Mouse (Mus musculus) spleen, adult 2 months (tissue): ENCODE data around the gene Zbtb17. TPM values are rescaled to one million over a fixed set of nuclear protein-coding genes. Genes with fewer than 3 reads are reported as not detected.

Experiments used
- DNase-seq, 2 experiments: peaks; one replicate each; pipeline versions ENCODE4 v3.0.0 to v3.0.0-alpha.2; 2012 to 2021; ENCODE audit warnings: low spot score in 2 of 2, low read depth in 1 of 2
- H3K27ac ChIP-seq: fragments of 200-500 bp; 2 replicates; pipeline ENCODE4 v1.5.1; 2012; ENCODE audit warnings: low read length, inconsistent platforms; ENCODE audit not compliant: insufficient read depth
- H3K27me3 ChIP-seq: fragments of 200-500 bp; 2 replicates; pipeline ENCODE4 v1.6.1; 2012; ENCODE audit warnings: mild to moderate bottlenecking, moderate library complexity, low read length, inconsistent platforms; ENCODE audit not compliant: control insufficient read depth, insufficient read depth
- H3K36me3 ChIP-seq: fragments of 200-500 bp; 2 replicates; pipeline ENCODE4 v1.6.1; 2012; ENCODE audit warnings: mild to moderate bottlenecking, low read length, inconsistent platforms; ENCODE audit not compliant: control insufficient read depth, insufficient read depth
- H3K4me1 ChIP-seq: fragments of 200-500 bp; 2 replicates; pipeline ENCODE4 v1.6.1; 2011; ENCODE audit warnings: inconsistent platforms; ENCODE audit not compliant: control insufficient read depth, insufficient read depth, insufficient read length
- H3K4me3 ChIP-seq: fragments of 200-500 bp; 2 replicates; pipeline ENCODE4 v1.5.1; 2011; ENCODE audit warnings: mild to moderate bottlenecking, inconsistent platforms; ENCODE audit not compliant: insufficient read depth, insufficient read length; ENCODE audit errors: extremely low read depth
- CTCF ChIP-seq: fragments of 200-500 bp; IDR thresholded peaks from 2 replicates; pipeline ENCODE4 v1.5.1; 2011; ENCODE audit warnings: mild to moderate bottlenecking, inconsistent platforms; ENCODE audit not compliant: insufficient read depth, insufficient read length, insufficient replicate concordance; ENCODE audit errors: extremely low read depth
- POLR2A ChIP-seq: fragments of 200-500 bp; IDR thresholded peaks from 2 replicates; pipeline ENCODE4 v1.6.1; 2011; ENCODE audit warnings: low read depth, low read length, inconsistent platforms
- WGBS: fragments of 180-500 bp; shearing (Covaris S2); methylation state at CpG from one replicate; pipeline ENCODE4 v1.1.7; 2018; 5-methylcytosine and 5-hydroxymethylcytosine counted together
- polyA plus RNA-seq: library from polyadenylated mRNA; depleted of rRNA; stranded (reverse); fragments of >200 nt; gene quantifications from 2 replicates; pipeline ENCODE4 v1.2.3, GENCODE M21; 2012

Zbtb17 gene
- polyA plus RNA-seq, 1 experiment = 35.0 TPM

DNA sequence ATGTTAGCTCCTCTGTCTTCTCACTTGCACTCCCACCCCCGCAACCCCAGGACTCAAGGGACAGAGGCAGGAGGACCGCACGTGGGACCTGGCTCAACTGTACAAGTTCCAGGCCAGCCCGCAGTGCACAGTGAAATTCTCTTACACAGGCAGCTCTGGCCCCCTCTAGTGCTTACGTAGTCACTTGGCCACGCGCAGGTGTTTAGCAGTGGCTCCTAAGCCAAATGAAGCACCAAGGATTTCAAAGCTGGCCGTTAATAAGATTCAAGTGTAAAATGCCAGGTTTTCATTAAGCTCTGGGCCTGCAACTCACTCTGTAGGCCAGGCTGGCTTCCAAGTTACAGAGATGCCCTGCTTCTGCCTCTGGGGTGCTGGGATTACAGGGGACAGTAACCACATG is 35.0 kb downstream of the Zbtb17 start:
- WGBS = 94% methylated on average over 8 of the region's 8 CpGs
- Histone ChIP-seq H3K27ac (no peak overlapping the region), H3K4me1 (peaks cover 3% of the 10 kb centered on the region), H3K27me3 (no peaks in the 10 kb centered on the region), H3K36me3 (peaks cover 55% of the 10 kb centered on the region), H3K4me3 (no peak overlapping the region)
- no peak for DNase-seq
- no peak for TF ChIP-seq POLR2A
- no peak for TF ChIP-seq CTCF

DNA sequence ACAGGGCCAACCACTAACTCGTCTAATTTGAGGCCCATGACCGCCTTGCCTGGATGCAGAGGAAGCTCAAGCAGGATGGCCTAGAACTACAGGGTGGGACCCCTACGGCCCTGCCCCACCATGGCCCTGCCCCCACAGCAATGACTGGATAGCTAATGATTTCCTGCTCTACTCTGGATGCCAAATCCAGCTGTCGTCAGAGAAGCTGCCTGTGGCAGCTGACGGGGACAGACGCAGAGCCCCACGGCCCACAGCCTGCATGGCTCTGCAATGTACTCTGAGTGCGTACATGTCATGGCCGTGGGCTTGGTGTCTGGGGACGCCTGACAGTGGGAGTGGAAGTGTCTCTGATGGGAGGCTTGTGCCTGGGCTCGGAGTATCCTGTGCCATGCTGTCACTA is 39.6 kb downstream of the Zbtb17 start:
- Histone ChIP-seq H3K27me3 (no peaks in the 10 kb centered on the region), H3K36me3 (peaks cover 40% of the 10 kb centered on the region), H3K27ac (no peak overlapping the region), H3K4me1 (no peaks in the 10 kb centered on the region), H3K4me3 (no peak overlapping the region)
- no peak for TF ChIP-seq POLR2A
- 90% methylated on average over 11 of the region's 11 CpGs for WGBS
- no peak for DNase-seq

DNA sequence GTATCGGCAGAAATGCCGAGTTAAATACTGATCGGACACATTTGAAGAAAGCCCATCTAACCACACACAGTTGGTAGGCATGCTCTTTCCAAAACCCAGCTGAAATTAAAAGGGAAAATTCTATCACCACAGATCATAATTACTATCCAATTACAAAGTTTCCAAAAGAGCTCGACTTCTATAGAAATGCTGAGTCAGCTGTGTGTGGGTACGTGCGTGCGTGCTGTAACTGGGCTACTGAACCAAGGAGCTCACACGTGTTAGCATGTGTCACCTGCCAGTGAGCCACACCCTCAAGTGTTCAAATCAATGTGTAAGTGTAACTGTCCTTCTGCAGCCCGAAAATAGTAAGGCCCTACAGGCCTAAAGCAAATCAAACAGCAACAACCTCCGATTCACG is 43.1 kb downstream of the Zbtb17 start:
- no peaks in the 10 kb centered on the region for H3K4me1 ChIP-seq
- no peak for DNase-seq
- no peak overlapping the region for H3K4me3 ChIP-seq
- TF ChIP-seq CTCF (no peak), POLR2A (no peak)
- H3K36me3 ChIP-seq = peaks cover 41% of the 10 kb centered on the region
- H3K27ac ChIP-seq = no peak overlapping the region
- no peaks in the 10 kb centered on the region for H3K27me3 ChIP-seq
- WGBS = 96% methylated on average over 11 of the region's 11 CpGs

DNA sequence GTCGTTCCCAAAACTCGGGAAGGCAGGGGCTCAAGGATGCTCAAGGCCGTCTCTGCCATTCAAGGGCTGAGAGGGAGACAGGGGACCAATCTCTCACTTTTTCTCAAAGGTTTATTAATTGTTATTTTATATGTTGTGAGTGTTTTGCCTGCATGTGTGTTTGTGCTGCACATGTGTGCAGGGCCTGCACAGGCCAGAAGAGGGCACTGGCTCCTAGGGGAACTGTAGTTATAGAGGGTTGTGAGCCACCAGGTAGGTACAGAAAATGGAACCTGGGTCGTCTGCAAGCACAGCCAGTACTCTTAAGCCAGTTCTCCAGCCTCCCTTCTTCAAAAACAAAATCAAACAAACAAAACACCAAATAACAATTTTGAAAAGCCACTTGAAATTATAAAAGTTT is 44.2 kb downstream of the Zbtb17 start:
- TF ChIP-seq CTCF (peak; percentile 15; the same call in 1 of the 2 replicates), POLR2A (no peak)
- Histone ChIP-seq H3K27me3 (no peaks in the 10 kb centered on the region), H3K36me3 (peaks cover 38% of the 10 kb centered on the region), H3K4me1 (no peaks in the 10 kb centered on the region), H3K27ac (no peak overlapping the region), H3K4me3 (no peak overlapping the region)
- no peak for DNase-seq
- 95% methylated on average over 4 of the region's 4 CpGs for WGBS

DNA sequence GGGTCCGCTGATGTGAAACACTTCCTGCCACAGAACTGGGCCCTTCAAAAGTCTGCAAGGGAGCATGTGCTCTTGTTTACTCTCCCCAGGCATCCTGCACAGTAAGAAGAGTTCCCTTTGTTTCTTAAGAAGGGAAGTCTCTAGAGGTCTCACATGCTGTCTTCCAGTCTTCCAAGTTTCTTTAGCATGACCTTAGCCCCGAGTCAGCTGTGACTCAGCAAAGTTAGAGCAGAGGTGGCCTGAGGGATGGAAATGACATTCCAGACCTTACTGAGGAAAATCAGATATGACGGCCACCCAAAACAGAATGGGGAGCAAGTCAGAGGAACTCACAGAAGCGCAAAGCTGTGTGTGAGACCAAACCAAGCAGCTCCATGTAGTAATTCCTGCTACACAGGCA is 56.2 kb downstream of the Zbtb17 start:
- no peak for DNase-seq
- whole genome bisulfite sequencing = 64% methylated on average over 4 of the region's 4 CpGs
- Histone ChIP-seq H3K27ac (no peak overlapping the region), H3K27me3 (no peaks in the 10 kb centered on the region), H3K4me1 (no peaks in the 10 kb centered on the region), H3K4me3 (no peak overlapping the region), H3K36me3 (no peaks in the 10 kb centered on the region)
- TF ChIP-seq POLR2A = no peak
- no peak for TF ChIP-seq CTCF

DNA sequence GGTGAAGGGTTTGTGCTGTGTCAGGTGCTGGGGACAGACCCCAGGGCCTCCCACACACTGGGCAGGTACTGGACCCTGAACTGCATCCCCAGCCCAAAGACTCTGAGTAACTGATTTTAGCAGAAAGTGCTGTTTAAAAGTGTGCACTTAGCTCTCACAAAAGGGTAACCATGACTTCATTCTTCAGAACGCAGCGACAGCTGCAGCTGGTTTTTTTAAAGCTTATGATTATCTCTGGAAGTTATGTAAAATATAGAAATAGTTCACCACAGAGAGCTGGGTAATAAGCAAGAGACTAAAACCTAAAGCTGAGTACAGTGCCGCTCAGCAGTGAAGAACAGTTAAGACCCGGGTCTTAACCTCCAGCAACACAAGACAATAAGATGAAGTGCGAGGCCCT is 56.6 kb downstream of the Zbtb17 start:
- Histone ChIP-seq H3K27ac (no peak overlapping the region), H3K27me3 (no peaks in the 10 kb centered on the region), H3K4me3 (no peak overlapping the region), H3K36me3 (no peaks in the 10 kb centered on the region), H3K4me1 (no peaks in the 10 kb centered on the region)
- WGBS = 83% methylated on average over 5 of the region's 5 CpGs
- no peak for DNase-seq
- TF ChIP-seq POLR2A (no peak), CTCF (no peak)

DNA sequence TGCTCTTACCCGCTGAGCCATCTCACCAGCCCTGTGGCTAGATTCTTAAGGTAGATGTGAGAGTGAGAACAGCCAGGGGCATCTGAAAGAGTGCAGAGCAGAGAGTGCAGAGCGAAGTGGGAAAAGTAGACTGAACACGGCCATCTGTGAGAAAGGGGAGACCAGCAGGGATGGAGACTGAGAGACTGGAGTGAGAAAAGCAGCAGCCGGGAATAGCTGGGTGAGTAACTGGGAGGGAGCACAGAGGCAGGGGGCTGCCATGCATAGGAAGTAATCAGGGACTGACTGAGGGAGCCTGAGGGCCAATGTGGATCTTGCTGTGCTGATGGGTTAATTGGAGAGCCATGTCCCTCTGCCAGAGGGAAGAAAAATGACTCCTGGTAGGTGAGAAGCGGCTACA is 58.3 kb downstream of the Zbtb17 start:
- Histone ChIP-seq H3K36me3 (no peaks in the 10 kb centered on the region), H3K4me3 (no peak overlapping the region), H3K27me3 (no peaks in the 10 kb centered on the region), H3K27ac (no peak overlapping the region), H3K4me1 (no peaks in the 10 kb centered on the region; the same call in 1 of the 2 replicates)
- DNase-seq = no peak
- WGBS = 96% methylated on average over 5 of the region's 5 CpGs
- TF ChIP-seq POLR2A (no peak), CTCF (no peak)
